22 mouse cellular contexts compared by ENCODE assay signal in the genomic region with DNA sequence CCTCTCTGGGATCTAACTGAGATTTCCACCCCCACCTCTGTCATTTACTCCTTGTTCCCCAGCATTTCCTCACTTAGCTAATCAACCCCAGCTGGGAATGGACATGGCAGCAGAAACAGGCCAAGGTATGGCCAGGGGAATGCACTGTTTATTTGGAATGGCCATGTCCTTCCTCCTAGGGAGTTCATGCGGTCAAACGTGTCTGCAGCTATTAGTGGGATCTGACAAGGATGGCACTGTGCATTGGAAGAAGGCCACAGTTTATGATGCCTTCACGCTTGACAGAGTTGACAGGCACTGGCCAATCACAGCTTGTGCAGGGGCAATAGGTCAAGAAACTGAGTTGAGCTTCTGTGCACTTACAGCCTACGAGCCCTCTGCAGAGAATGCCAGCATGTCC.
DNase-seq lines count a peak whose midpoint lies in the region; ATAC-seq lines count a peak whose summit lies in the region.
"Had no signal": no experiment of that assay in that cellular context is flagged by ENCODE, and none has a peak within 500 bp of the region (broad histone marks: within the 10 kb centered on the region; RNA-seq: fewer than 3 reads in every experiment).

No protein-coding gene starts in this region.

- no peak overlapping the region for H3K9ac ChIP-seq in hindbrain, embryonic 11.5 days (ENCODE audit: low read depth, low read length)
- H3K9ac ChIP-seq in hindbrain, embryonic 14.5 days: no peak overlapping the region
- H3K9ac ChIP-seq: embryonic facial prominence, embryonic 12.5 days; forebrain, embryonic 15.5 days; hindbrain, embryonic 13.5 days; liver, embryonic 15.5 days; midbrain, embryonic 13.5 days had no signal

- H3K4me2 ChIP-seq in hindbrain, embryonic 11.5 days (replicated peaks; ENCODE audit: low read depth, low read length): no peak overlapping the region
- H3K4me2 ChIP-seq in hindbrain, embryonic 14.5 days (replicated peaks): no peak overlapping the region
- H3K4me2 ChIP-seq: embryonic facial prominence, embryonic 12.5 days; forebrain, embryonic 15.5 days; hindbrain, embryonic 13.5 days; liver, embryonic 15.5 days; midbrain, embryonic 13.5 days had no signal

- no peak overlapping the region for H3K4me3 ChIP-seq in hindbrain, embryonic 11.5 days (ENCODE audit: low read depth, low read length)
- H3K4me3 ChIP-seq in hindbrain, embryonic 14.5 days (replicated peaks; ENCODE audit: low read length): no peak overlapping the region
- H3K4me3 ChIP-seq: embryonic facial prominence, embryonic 12.5 days; forebrain, embryonic 15.5 days; heart, embryonic 10.5 days; hindbrain, embryonic 13.5 days; left cerebral cortex, adult 2 months; liver, embryonic 15.5 days; midbrain, embryonic 13.5 days had no signal

- 62% methylated on average over 4 of the region's 4 CpGs for WGBS in hindbrain, embryonic 11.5 days
- 65% methylated on average over 4 of the region's 4 CpGs for WGBS in hindbrain, embryonic 14.5 days

- no peaks in the 10 kb centered on the region for H3K9me3 ChIP-seq in hindbrain, embryonic 11.5 days (ENCODE audit: control insufficient read depth, low read length)
- H3K9me3 ChIP-seq in hindbrain, embryonic 14.5 days (ENCODE audit: control insufficient read depth, low read length): no peaks in the 10 kb centered on the region
- H3K9me3 ChIP-seq: embryonic facial prominence, embryonic 12.5 days; forebrain, embryonic 15.5 days; heart, embryonic 10.5 days; hindbrain, embryonic 13.5 days; liver, embryonic 15.5 days; midbrain, embryonic 13.5 days had no signal

- no peaks in the 10 kb centered on the region for H3K27me3 ChIP-seq in hindbrain, embryonic 11.5 days (ENCODE audit: control insufficient read depth, insufficient read depth, low read length)
- H3K27me3 ChIP-seq in hindbrain, embryonic 14.5 days (ENCODE audit: control insufficient read depth, insufficient read depth, low read length): no peaks in the 10 kb centered on the region
- H3K27me3 ChIP-seq: embryonic facial prominence, embryonic 12.5 days; forebrain, embryonic 15.5 days; hindbrain, embryonic 13.5 days; liver, embryonic 15.5 days; midbrain, embryonic 13.5 days had no signal

- H3K36me3 ChIP-seq in hindbrain, embryonic 11.5 days (ENCODE audit: control insufficient read depth, insufficient read depth, low read length): no peaks in the 10 kb centered on the region
- peaks cover 3% of the 10 kb centered on the region; the same call in 1 of the 2 replicates for H3K36me3 ChIP-seq in hindbrain, embryonic 14.5 days (replicated peaks; ENCODE audit: control insufficient read depth, insufficient read depth)
- H3K36me3 ChIP-seq: forebrain, embryonic 15.5 days had no signal

- no peak for ATAC-seq in hindbrain, embryonic 11.5 days (ENCODE audit: low FRiP score)
- no peak for ATAC-seq in hindbrain, embryonic 14.5 days (ENCODE audit: low FRiP score)
- ATAC-seq: activated CD4-positive, CD25-positive, alpha-beta regulatory T cell, adult 4 months; forebrain, embryonic 15.5 days; intestine, embryonic 16.5 days; lung, postnatal 0 days; midbrain, embryonic 13.5 days had no signal

- H3K4me1 ChIP-seq in hindbrain, embryonic 11.5 days (replicated peaks; ENCODE audit: control insufficient read depth, insufficient read depth, low read length): no peaks in the 10 kb centered on the region
- H3K4me1 ChIP-seq in hindbrain, embryonic 14.5 days (replicated peaks; ENCODE audit: control insufficient read depth, insufficient read depth, low read length): no peaks in the 10 kb centered on the region
- H3K4me1 ChIP-seq: forebrain, embryonic 15.5 days; hindbrain, embryonic 13.5 days; liver, embryonic 15.5 days; midbrain, embryonic 13.5 days had no signal

- peak; percentile 1 for DNase-seq in hindbrain, embryonic 11.5 days (ENCODE audit: low spot score)
- no peak for DNase-seq in hindbrain, embryonic 14.5 days (ENCODE audit: low spot score)
- peak; percentile 69 for DNase-seq in NIH3T3 (ENCODE audit: low read depth)
- peak; percentile 30 for DNase-seq in embryo, embryonic 11 days
- DNase-seq in mesoderm, embryonic 11.5 days (ENCODE audit: low read depth, low spot score): peak; percentile 20
- no peak for DNase-seq in layer of hippocampus, adult 9-10 months (ENCODE audit: low spot score)
- DNase-seq in heart, adult 9 months (ENCODE audit: low spot score in 2 of 2): no peak
- DNase-seq: adrenal gland, postnatal 14 days; cerebellum, adult 11-12 months; gastrocnemius, postnatal 36 days; kidney, postnatal 36 days; layer of hippocampus, adult 9-11 months had no signal

- H3K27ac ChIP-seq in hindbrain, embryonic 11.5 days (ENCODE audit: low read depth, low read length): no peak overlapping the region
- no peak overlapping the region for H3K27ac ChIP-seq in hindbrain, embryonic 14.5 days
- H3K27ac ChIP-seq: embryonic facial prominence, embryonic 12.5 days; forebrain, embryonic 15.5 days; heart, embryonic 10.5 days; hindbrain, embryonic 13.5 days; left cerebral cortex, adult 2 months; liver, embryonic 15.5 days; midbrain, embryonic 13.5 days had no signal

Comparison
In these comparisons a context has a peak if more than half of its experiments do, and no peak if none do; other contexts are left out.
1. DNase-seq: peak in hindbrain, embryonic 11.5 days (single experiment), NIH3T3 (single experiment), embryo, embryonic 11 days (single experiment) and mesoderm, embryonic 11.5 days (single experiment); none in hindbrain, embryonic 14.5 days (single experiment), layer of hippocampus, adult 9-10 months (single experiment) and heart, adult 9 months (0 of 2).